Mouse (Mus musculus): ENCODE data around the gene Gm21616.

Gene Gm21616

DNA sequence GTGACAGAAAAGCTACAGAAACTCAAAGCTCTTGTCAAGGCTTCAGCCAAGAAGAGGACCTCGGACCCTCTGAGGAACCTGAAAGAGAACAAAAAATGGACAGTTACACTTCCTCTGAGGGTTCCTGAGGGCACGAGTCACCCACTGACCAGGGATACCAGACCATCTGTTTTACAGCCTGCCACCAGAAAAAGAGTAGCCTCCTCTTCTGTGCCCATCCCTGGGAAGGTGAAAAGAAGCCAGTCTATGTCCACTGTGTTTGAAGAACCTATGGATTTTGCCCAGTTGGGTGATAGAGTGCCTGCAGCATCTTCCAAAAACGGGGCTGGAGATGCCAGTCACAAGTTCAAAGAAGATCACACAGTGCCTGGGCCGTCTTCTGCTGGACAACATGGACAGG, at the start of gene Gm21616:
Gene Gm21616, plus strand, starts transcription at position 301 of the 400 bp plus-strand sequence.
- WGBS = no CpG with 5 or more reads among the region's 4 CpGs
